Mouse (Mus musculus) neural tube, embryonic 12.5 days (tissue): Measurements from ENCODE around the gene Ffar3. TPM values are rescaled to one million over a fixed set of nuclear protein-coding genes. Genes with fewer than 3 reads are reported as not detected.
"Not testable (repeated sequence)": the region's sequence is repeated elsewhere in the genome, so short reads cannot be mapped to it uniquely, and the experiment has no call there.

Source experiments
- ATAC-seq: fragments of 200-750 bp; cut with Nextera tagmentation; 2 replicates; pipeline ENCODE4 v1.8.0; 2017; ENCODE audit warnings: low read depth, mild to moderate bottlenecking, moderate TSS enrichment, moderate library complexity; ENCODE audit not compliant: low FRiP score
- H3K27ac ChIP-seq: fragments of 300-500 bp; sonication (generic); 2 replicates; pipeline ENCODE4 v1.5.1; 2016
- H3K27me3 ChIP-seq: fragments of 300-500 bp; sonication (generic); replicated peaks from 2 replicates; pipeline ENCODE4 v1.6.1; 2016; ENCODE audit warnings: mild to moderate bottlenecking
- H3K36me3 ChIP-seq: fragments of 300-500 bp; sonication (generic); 2 replicates; pipeline ENCODE4 v1.6.1; 2016; ENCODE audit warnings: mild to moderate bottlenecking
- H3K4me1 ChIP-seq: fragments of 300-500 bp; sonication (generic); 2 replicates; pipeline ENCODE4 v1.6.1; 2016
- H3K4me2 ChIP-seq: fragments of 300-500 bp; sonication (generic); replicated peaks from 2 replicates; pipeline ENCODE4 v1.6.1; 2016; ENCODE audit warnings: mild to moderate bottlenecking
- H3K4me3 ChIP-seq: fragments of 300-500 bp; sonication (generic); 2 replicates; pipeline ENCODE4 v1.5.1; 2016
- H3K9ac ChIP-seq: fragments of 300-500 bp; sonication (generic); 2 replicates; pipeline ENCODE4 v1.6.1; 2016; ENCODE audit warnings: mild to moderate bottlenecking
- H3K9me3 ChIP-seq: fragments of 300-500 bp; sonication (generic); 2 replicates; pipeline ENCODE4 v1.6.1; 2016; ENCODE audit warnings: mild to moderate bottlenecking
- WGBS: fragments of 180-500 bp; shearing (Covaris S2); methylation state at CpG from one replicate; pipeline ENCODE4 v1.1.7; 2016; 5-methylcytosine and 5-hydroxymethylcytosine counted together
- polyA plus RNA-seq: library from polyadenylated mRNA; unstranded; fragments of >200 nt; fragmentation: Nextera tagmentation; extraction: Ambion mirVana; gene quantifications from 2 replicates; pipeline ENCODE4 v1.2.1, GENCODE M21; 2016

Gene Ffar3
- polyA plus RNA-seq, 1 experiment from 2014 or later, result not detected

- H3K4me3 ChIP-seq, result no peak overlapping the region
- no peak overlapping the region for H3K9ac ChIP-seq
- H3K4me1 ChIP-seq, result peaks cover 20% of the 10 kb centered on the region
- no peak overlapping the region for H3K4me2 ChIP-seq
- no peaks in the 10 kb centered on the region for H3K9me3 ChIP-seq
- ATAC-seq, result no peak
- WGBS, result 85% methylated on average over 4 of the region's 4 CpGs
- H3K36me3 ChIP-seq, result no peaks in the 10 kb centered on the region
- H3K27ac ChIP-seq, result no peak overlapping the region
- no peaks in the 10 kb centered on the region for H3K27me3 ChIP-seq
Measured at GRCm38 (mm10) chr7:30841379-30841778, 14.6 kb downstream of the Ffar3 start.

DNA sequence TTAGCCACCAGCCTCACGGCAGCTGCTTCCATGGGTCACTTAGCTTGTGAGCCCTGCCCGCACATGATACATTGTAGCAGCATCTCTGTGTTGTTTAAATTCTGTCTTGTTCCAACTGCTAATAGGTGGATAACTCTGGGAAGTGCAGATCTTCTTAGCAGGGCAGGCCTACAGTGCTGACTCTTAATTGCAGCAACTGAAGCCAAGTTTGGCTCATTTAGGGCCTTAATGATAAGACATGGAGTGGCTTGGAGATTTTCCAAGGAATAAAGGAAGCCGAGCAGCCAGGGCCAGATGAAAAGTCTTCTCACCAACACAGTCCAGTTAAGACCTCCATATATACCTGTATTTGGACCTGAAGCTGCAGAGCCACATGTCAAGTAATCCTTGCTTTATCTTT lies 15.7 kb downstream of the Ffar3 start:
- H3K36me3 ChIP-seq, result no peaks in the 10 kb centered on the region
- H3K4me1 ChIP-seq, result peaks cover 19% of the 10 kb centered on the region
- 0 out of 2 replicates have a peak, but pooled peaks cover 2% of the 10 kb centered on the region for H3K9me3 ChIP-seq
- no peaks in the 10 kb centered on the region for H3K27me3 ChIP-seq
- H3K27ac ChIP-seq, result no peak overlapping the region
- WGBS, result 77% methylated on average over 3 of the region's 3 CpGs
- no peak overlapping the region for H3K9ac ChIP-seq
- no peak overlapping the region for H3K4me2 ChIP-seq
- H3K4me3 ChIP-seq, result no peak overlapping the region
- ATAC-seq, result no peak

DNA sequence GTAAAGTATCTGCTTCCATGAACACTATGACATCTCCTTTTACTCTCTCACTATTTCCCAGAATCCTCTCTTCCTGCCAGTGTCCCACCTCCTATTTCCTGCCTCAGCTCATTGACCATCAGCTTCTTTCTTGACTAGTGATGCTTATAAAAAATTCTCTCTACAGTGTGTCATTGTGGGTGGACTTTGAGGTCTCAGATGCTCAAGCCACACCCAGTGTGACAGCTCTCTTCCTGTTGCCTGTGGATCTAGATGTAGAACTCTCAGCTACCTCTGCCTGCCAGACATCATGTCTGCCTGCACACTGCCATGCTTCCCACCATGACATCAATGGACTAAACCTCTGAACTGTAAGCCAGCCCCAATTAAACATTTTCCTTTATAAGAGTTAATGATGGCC lies 18.7 kb downstream of the Ffar3 start:
- Histone ChIP-seq H3K4me2 (no peak overlapping the region), H3K36me3 (no peaks in the 10 kb centered on the region), H3K9ac (no peak overlapping the region), H3K27ac (no peak overlapping the region), H3K9me3 (0 out of 2 replicates have a peak, but pooled peaks cover 3% of the 10 kb centered on the region), H3K4me1 (no peaks in the 10 kb centered on the region), H3K4me3 (no peak overlapping the region), H3K27me3 (no peaks in the 10 kb centered on the region)
- ATAC-seq, result no peak

- H3K9ac ChIP-seq, H3K9me3 ChIP-seq, H3K4me2 ChIP-seq, ATAC-seq, H3K4me1 ChIP-seq, H3K27ac ChIP-seq, H3K27me3 ChIP-seq, H3K4me3 ChIP-seq, H3K36me3 ChIP-seq: not testable (repeated sequence)
- 59% methylated on average over 8 of the region's 11 CpGs for WGBS
Measured at GRCm38 (mm10) chr7:30832684-30833083, 23.3 kb downstream of the Ffar3 start.

DNA sequence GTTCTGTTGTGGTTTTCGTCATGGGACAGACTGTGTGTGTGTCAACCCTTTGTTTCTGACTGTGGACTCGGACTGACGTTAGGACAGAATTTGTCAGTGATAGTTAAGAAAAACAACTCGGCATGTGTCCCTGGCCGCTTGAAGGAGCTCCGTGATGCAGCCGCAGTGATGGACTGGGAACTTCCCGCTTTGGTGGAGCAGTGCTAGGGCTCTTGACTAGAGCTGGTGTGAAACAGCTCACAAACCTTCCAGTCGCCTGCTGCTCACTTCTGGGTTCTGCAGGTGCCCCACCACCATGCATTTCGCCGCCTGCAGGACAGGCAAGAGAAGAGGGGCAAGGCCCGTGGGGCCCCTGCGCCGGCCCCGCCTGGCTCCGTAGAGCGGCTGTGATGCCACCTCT lies 23.7 kb downstream of the Ffar3 start:
- H3K4me3 ChIP-seq, result no peak overlapping the region
- WGBS, result 68% methylated on average over 17 of the region's 17 CpGs
- H3K27me3 ChIP-seq, result no peaks in the 10 kb centered on the region
- H3K36me3 ChIP-seq, result no peaks in the 10 kb centered on the region
- H3K27ac ChIP-seq, result no peak overlapping the region
- H3K9ac ChIP-seq, result no peak overlapping the region
- H3K4me1 ChIP-seq, result no peaks in the 10 kb centered on the region
- no peak for ATAC-seq
- no peak overlapping the region for H3K4me2 ChIP-seq
- H3K9me3 ChIP-seq, result 0 out of 2 replicates have a peak, but pooled peaks cover 3% of the 10 kb centered on the region

- no peak overlapping the region for H3K27ac ChIP-seq
- no peak for ATAC-seq
- H3K4me2 ChIP-seq, result no peak overlapping the region
- no peaks in the 10 kb centered on the region for H3K36me3 ChIP-seq
- no peaks in the 10 kb centered on the region for H3K27me3 ChIP-seq
- no peaks in the 10 kb centered on the region for H3K4me1 ChIP-seq
- WGBS, result 70% methylated on average over 3 of the region's 3 CpGs
- no peaks in the 10 kb centered on the region for H3K9me3 ChIP-seq
- H3K4me3 ChIP-seq, result no peak overlapping the region
- H3K9ac ChIP-seq, result no peak overlapping the region
Measured at GRCm38 (mm10) chr7:30829428-30829827, 26.6 kb downstream of the Ffar3 start.

DNA sequence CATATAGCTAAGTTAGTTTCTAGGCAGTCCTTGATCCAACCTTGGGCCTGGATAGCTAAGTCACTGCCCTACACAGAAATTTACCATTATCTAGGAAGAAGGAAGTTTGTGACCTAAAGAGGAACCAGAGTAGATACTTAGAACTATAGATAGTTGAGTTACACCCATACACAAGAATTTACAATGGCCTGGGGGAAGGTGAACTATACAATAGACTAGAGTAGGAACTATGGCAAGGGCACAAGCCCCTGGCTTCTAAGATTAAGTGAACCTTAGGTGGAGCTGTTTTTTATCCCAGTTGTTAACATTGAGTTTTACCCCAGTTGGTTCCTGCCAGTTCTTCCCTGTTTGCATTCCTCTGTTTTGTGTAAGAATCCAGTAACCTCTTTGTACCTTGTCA lies 27.1 kb downstream of the Ffar3 start:
- not testable (repeated sequence) for H3K4me1 ChIP-seq, ATAC-seq, H3K4me2 ChIP-seq, H3K27ac ChIP-seq, H3K27me3 ChIP-seq, H3K9ac ChIP-seq, H3K36me3 ChIP-seq, H3K9me3 ChIP-seq, H3K4me3 ChIP-seq

DNA sequence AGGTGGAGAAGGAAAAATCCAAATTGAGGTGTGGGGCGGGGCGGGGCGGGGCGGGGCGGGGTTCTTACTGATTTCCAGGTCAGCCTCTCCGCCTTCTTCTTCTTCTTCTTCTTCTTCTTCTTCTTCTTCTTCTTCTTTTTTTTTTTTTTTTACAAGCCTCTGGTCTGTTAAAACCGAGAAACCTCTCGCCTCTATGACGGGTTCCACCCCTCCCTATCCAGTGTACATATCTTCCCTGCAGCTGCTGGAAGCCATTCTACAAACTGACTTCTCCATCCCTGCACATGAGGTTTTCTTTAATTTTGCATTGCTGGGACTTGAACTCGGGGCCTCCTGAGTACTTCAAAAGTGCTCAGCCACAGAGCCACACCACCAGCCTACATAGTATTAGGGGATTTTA lies 29.3 kb downstream of the Ffar3 start:
- no peak overlapping the region for H3K4me3 ChIP-seq
- H3K36me3 ChIP-seq, result no peaks in the 10 kb centered on the region
- no peak for ATAC-seq
- H3K4me1 ChIP-seq, result no peaks in the 10 kb centered on the region
- H3K27ac ChIP-seq, result no peak overlapping the region
- H3K27me3 ChIP-seq, result no peaks in the 10 kb centered on the region
- 94% methylated on average over 10 of the region's 10 CpGs for WGBS
- no peak overlapping the region for H3K9ac ChIP-seq
- no peak overlapping the region for H3K4me2 ChIP-seq
- H3K9me3 ChIP-seq, result no peaks in the 10 kb centered on the region

DNA sequence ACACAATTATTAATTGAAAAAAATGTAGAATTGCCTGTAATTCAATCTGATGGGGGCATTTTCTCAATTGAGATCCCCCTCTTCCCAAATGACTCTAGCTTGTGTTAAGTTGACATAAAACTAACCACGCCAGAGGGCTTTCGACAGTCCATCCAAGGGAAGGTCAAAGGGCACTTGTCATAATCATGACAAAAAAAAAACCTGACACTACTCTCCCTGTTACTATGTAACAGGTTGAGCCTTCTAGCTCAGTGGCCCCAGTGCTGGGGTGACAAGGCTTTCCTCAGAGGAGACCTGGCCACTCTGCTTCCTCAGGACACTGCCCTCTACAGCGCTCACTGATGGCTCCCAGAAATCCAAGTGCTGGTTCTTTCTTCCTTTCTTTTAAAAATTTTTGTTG lies 31.7 kb downstream of the Ffar3 start:
- no peak overlapping the region for H3K4me2 ChIP-seq
- no peaks in the 10 kb centered on the region for H3K4me1 ChIP-seq
- no peak for ATAC-seq
- no peaks in the 10 kb centered on the region for H3K36me3 ChIP-seq
- no peak overlapping the region for H3K9ac ChIP-seq
- H3K27me3 ChIP-seq, result no peaks in the 10 kb centered on the region
- no peak overlapping the region for H3K4me3 ChIP-seq
- H3K27ac ChIP-seq, result no peak overlapping the region
- no peaks in the 10 kb centered on the region for H3K9me3 ChIP-seq
- 93% methylated on average over 3 of the region's 3 CpGs for WGBS

GRCm38 (mm10) chr7:30823675-30824074 lies 32.3 kb downstream of the Ffar3 start, which contains the start of gene Ffar2:
TSS of gene Ffar2 (minus strand) at chr7:30823775.
- H3K36me3 ChIP-seq, result no peaks in the 10 kb centered on the region
- WGBS, result 90% methylated on average over 18 of the region's 18 CpGs
- H3K4me1 ChIP-seq, result no peaks in the 10 kb centered on the region
- H3K9ac ChIP-seq, result no peak within 1 kb of the TSS
- H3K4me2 ChIP-seq, result no peak within 1 kb of the TSS
- no peak within 1 kb of the TSS for H3K27ac ChIP-seq
- H3K9me3 ChIP-seq, result no peaks in the 10 kb centered on the region
- no peaks in the 10 kb centered on the region for H3K27me3 ChIP-seq
- ATAC-seq, result no peak
- H3K4me3 ChIP-seq, result no peak within 1 kb of the TSS

DNA sequence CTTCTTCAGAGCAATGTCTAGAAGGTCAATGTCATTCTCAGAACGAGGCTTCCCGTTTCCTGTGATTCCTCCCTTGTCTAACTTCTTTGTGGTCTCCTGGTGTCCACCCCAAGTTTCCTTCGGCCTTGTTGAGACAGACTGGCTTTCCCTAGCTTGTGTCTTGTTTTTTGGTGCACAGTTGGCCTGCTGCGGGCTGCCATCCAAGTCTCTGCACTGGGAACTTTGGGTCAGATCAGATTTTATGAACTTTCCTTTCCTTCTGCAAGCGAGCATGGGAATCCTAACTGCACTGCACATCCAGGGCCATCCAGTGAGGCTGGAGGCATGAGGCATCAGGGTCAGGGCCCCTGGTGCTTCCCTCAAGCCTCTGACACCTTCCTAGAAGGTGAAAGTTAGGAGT lies 34.4 kb downstream of the Ffar3 start:
- Histone ChIP-seq H3K36me3 (no peaks in the 10 kb centered on the region), H3K27ac (no peak overlapping the region), H3K4me1 (no peaks in the 10 kb centered on the region), H3K9me3 (no peaks in the 10 kb centered on the region), H3K4me2 (no peak overlapping the region), H3K9ac (no peak overlapping the region), H3K4me3 (no peak overlapping the region), H3K27me3 (no peaks in the 10 kb centered on the region)
- no peak for ATAC-seq
- 74% methylated on average over 5 of the region's 5 CpGs for WGBS

GRCm38 (mm10) chr7:30820854-30821445 lies 35.0 kb downstream of the Ffar3 start:
- H3K9ac ChIP-seq, result no peak overlapping the region
- 74% methylated on average over 7 of the region's 7 CpGs for WGBS
- H3K4me3 ChIP-seq, result no peak overlapping the region
- H3K27me3 ChIP-seq, result no peaks in the 10 kb centered on the region
- ATAC-seq, result no peak
- no peak overlapping the region for H3K27ac ChIP-seq
- no peaks in the 10 kb centered on the region for H3K36me3 ChIP-seq
- H3K4me1 ChIP-seq, result no peaks in the 10 kb centered on the region
- H3K4me2 ChIP-seq, result no peak overlapping the region
- H3K9me3 ChIP-seq, result no peaks in the 10 kb centered on the region

DNA sequence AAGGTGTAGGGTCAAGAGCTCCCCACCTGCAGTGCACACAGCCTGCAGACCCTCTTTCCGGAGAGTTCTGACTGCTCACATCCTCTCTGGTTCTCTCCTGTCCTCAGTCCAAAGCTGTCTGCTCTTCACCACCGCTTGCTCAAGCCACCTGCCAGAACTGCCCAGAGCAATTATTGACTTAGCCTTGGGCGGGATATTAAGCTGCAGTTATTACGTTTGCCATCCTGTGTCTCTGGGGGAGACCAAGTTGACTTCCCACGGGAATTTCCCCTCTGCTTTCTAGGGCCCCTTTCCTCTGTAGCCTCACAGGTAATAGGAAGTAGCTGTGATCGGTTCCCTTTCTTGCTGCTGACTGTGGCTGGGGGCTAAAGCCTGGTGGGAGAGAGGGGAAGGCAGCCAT lies 35.8 kb downstream of the Ffar3 start:
- WGBS, result 75% methylated on average over 6 of the region's 6 CpGs

More for the DNA sequence above, 35.8 kb downstream of the Ffar3 start:
- no peak overlapping the region for H3K27ac ChIP-seq
- no peak overlapping the region for H3K4me2 ChIP-seq
- no peaks in the 10 kb centered on the region for H3K9me3 ChIP-seq
- ATAC-seq, result no peak
- H3K36me3 ChIP-seq, result no peaks in the 10 kb centered on the region
- H3K27me3 ChIP-seq, result no peaks in the 10 kb centered on the region
- H3K4me3 ChIP-seq, result no peak overlapping the region
- no peak overlapping the region for H3K9ac ChIP-seq
- H3K4me1 ChIP-seq, result no peaks in the 10 kb centered on the region
